Mouse (Mus musculus) forebrain, embryonic 12.5 days (tissue): Measurements from ENCODE around the gene Htr1a. TPM values are rescaled to one million over a fixed set of nuclear protein-coding genes. Genes with fewer than 3 reads are reported as not detected.

Experiments
- polyA plus RNA-seq: library from polyadenylated mRNA; unstranded; fragments of >200 nt; fragmentation: Nextera tagmentation; extraction: Ambion mirVana; gene quantifications from 2 replicates; pipeline ENCODE4 v1.2.1, GENCODE M21; 2016

Gene Htr1a
- polyA plus RNA-seq, 1 experiment from 2014 or later: 0.26 TPM

Other genes starting within 250 kb of the Htr1a start
- gene Rnf180, start 148.8 kb upstream of the Htr1a start, polyA plus RNA-seq: 17.9 and 19.0 TPM in 2 replicates